Mouse (Mus musculus): ENCODE data around the gene Aldh3b2.

Aldh3b2 gene

GRCm38 (mm10) chr19:3990804-3991203, 18.7 kb downstream of the Aldh3b2 start:
- no peak for DNase-seq

GRCm38 (mm10) chr19:3991562-3991961, 19.4 kb downstream of the Aldh3b2 start:
- DNase-seq = no peak

GRCm38 (mm10) chr19:3991966-3992365, 19.8 kb downstream of the Aldh3b2 start:
- no peak for DNase-seq

DNA sequence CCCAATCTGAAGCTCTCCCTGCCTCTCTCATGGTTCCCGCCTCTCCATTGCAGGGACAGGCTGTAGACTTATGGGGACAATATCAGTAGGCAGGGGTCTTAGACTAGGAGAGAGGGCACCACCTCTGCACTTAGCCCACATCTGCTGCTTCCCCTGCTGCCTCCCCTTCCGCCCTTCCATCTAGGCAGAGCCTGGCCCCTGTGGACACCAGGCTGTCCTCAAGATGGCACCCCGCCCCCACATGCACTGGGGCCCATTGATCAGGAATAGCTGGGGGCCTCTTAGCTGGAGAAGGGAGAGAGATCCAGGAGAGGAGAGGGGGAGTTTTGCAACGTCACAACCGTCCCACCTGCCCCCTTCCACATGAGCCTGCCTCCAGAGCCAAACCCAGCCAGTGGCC, 20.3 kb downstream of the Aldh3b2 start, which contains the start of gene Tbx10:
Gene Tbx10, plus strand, starts transcription at position 337 of the 400 bp plus-strand sequence.
- no peak for DNase-seq

DNA sequence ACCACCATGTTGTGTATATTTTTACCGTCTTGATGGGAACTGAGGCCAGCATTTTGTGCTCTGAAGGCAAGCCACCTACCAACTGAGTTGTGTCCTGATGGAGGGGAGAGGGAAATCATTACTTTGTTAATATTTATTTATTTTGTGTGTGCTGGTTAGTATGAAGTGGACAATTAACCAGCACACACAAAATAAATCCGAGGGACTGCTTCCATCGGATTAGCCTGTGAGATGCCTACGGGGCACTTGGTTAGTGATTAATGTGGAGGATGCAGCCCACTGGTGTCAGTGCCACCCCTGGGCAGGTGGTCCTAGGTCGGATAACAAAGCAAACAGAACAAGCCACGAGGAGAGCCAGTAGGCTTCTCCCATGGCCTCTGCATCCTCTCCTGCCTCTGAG, 22.8 kb downstream of the Aldh3b2 start:
- no peak for DNase-seq

DNA sequence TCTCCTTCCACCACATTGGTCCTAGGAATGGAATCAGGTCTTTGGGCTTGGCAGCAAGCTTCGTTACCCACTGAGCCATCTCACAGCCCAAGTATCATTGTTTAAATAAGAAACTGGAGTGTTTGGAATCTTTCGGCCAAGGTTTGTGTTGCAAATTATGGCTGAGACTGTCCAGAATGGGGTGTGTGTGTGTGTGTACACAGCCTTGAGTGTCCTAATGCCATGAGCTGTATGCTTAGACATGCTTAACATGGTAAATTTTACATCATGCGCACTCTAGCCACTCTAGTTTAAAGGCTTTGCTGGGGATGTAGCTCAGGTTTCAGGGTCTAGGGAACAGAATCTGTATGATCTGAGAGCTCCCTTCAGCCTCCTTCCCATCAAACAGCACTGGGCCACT, 23.4 kb downstream of the Aldh3b2 start:
- no peak for DNase-seq

DNA sequence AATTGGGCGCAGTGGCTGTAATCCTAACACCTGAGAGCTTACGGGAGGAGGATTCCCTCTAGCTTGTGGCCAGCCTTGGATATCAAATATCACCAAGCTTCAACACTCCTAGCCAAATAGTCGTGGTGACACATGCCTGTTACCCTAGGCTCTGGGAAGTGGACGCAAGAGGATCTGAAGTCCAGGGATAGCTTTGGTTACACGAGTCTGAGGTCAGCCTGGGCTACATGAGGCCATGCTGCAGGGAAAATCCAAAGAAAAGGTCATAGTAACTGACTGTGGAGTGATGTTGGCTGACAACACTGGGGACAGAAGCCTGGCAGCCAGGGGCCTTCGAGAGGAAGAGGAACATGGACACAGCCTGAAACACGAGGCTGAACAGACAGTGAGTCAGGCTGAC, 24.0 kb downstream of the Aldh3b2 start:
- no peak for DNase-seq

GRCm38 (mm10) chr19:3996747-3997146, 24.6 kb downstream of the Aldh3b2 start:
- no peak for DNase-seq

- no peak for DNase-seq
Measured at GRCm38 (mm10) chr19:3997231-3997630, 25.1 kb downstream of the Aldh3b2 start.

DNA sequence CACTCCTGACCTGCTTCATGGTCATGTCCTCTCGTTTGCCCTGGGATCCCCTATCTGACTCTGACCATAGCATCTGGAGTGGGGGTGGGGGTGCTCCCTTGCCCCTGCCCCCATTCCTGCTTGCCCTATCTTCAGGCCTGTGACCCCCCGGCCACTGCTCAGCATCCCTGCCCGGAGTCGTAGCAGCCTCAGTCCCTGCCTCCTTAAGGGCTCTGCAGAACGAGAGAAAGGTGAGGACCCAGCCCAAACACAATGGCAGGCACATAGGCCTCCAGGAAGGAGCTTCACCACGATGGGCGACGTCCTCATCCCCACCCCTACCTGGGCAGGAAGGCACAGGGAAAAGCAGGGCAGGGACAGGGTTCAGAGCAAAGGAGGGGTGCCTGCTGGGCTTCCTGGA, 26.2 kb downstream of the Aldh3b2 start:
- DNase-seq = no peak

DNA sequence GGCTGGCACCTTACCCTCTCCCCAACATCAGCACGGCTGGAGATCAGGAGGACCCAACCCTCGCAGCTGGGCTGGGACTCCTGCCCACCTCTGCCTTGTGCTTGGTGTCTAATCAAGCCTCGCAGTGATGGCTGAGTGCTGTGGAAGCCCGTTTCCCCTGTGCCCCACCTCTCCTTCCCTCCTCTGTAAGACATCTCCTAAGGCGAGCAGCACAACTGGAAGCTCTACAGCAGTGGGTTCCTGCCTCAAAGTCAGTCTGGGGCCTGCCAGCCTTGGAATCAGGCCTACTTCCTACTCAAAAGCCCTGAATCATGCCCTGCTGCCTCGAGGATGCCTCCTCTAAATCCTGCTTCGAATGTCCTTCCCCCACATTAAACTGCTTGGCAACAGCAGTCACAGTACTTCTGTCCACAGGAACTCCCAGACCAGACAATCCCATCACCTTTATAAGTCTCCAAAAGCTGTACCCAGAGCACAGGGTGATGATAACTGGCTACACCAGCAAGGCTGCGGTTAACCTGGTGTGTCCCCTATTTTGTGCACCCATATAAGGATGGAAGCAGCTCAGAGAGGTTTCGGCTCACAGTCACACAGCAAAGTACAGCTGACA, 27.1 kb downstream of the Aldh3b2 start:
- DNase-seq = no peak

- DNase-seq = peak; percentile 98
Measured at GRCm38 (mm10) chr19:4000119-4000900, 28.2 kb downstream of the Aldh3b2 start, which contains the start of the genes Nudt8 and Gm49405. Gene Nudt8 (plus strand): TSS chr19:4000580. Gene Gm49405 (plus strand): TSS chr19:4000626.

DNA sequence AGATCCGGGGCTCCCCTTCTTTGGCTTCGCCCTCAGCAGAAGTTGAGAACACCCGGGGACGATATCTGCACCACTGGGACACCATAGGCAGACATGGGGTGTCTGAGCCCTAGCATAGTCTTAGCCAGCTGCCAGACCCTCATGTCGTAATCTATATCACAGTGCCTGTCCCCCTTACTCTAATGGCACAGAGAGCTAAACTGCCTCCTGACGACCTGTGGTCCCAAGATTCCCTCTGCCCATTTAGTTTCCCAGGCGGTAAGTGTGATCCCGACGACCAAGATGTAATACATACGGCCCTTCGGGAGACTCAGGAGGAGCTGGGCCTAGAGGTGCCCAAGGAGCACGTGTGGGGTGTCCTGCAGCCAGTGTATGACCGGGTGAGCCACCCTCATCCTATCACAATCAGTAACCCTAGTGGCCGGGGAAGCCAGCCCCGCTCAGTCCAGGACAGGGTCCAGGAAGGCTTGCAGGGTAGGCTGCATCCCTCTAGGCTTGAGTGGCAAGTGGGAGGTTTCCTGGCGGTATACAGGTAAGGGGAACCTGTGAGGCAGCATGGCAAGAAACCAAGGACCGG, 28.9 kb downstream of the Aldh3b2 start:
- DNase-seq = peak; percentile 31

GRCm38 (mm10) chr19:4001752-4002151, 29.6 kb downstream of the Aldh3b2 start:
- DNase-seq = no peak

DNA sequence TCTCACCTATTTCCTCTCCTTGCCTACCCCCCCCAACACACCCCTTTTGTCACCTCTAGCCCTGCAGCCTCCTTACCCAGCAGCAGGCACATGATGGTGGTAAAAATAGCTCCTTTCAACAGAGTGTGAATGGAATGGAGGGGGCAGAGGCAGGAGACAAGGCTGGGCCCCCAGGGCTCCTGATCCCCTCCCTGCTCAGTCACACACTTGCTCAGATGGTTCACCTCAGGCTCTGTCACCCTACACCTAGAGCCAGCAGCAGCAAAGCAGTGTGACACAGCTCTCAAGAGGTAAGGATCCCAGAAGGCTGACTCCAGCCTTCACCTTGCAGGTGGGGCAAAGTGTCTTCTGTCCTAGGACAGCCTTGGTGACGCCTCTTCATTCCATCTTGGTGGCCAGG, 31.0 kb downstream of the Aldh3b2 start, which contains the start of gene Doc2g:
Gene Doc2g, plus strand, starts transcription at position 202 of the 400 bp plus-strand sequence.
- DNase-seq = no peak

- no peak for DNase-seq
Measured at GRCm38 (mm10) chr19:4003641-4004040, 31.5 kb downstream of the Aldh3b2 start.

GRCm38 (mm10) chr19:4004331-4004730, 32.2 kb downstream of the Aldh3b2 start:
- DNase-seq = no peak

DNA sequence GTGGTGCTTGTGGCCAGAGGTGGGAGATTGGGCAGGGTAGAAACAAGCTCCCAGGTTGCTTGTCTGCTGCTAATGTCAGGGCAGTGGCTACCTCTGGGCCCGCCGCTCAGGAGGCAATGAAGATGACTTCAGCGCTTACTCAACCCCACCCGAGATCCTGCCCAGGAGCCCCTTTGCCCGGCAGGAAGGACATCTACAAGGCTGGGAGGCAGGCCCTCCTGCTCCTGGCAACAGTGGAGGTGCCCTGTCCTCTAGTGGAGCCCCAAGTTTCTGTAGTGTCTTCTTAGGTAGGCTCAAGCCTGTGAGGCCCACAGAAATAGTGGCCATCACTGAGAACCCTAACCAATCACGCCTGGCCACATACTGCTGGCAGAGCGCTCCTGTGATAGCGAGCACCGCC, 33.0 kb downstream of the Aldh3b2 start:
- DNase-seq = no peak

DNA sequence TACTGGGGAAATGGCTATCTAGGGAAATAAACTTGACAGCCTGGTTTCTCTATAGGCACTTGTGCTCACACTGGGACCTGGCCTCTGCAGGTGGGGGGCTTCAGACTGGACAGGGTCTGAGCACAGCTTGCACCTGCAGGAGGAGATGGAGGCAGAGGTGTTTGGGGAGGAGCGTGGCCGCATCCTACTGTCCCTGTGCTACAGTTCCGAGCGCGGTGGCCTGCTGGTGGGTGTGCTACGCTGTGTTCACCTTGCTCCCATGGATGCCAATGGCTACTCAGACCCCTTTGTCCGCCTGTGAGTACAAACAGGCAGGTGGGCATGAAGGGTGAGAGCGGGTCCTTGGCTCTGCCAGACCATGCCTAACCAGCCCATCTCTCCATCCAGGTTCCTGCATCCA, 33.8 kb downstream of the Aldh3b2 start:
- no peak for DNase-seq

GRCm38 (mm10) chr19:4011086-4011485, 39.0 kb downstream of the Aldh3b2 start:
- DNase-seq = no peak

DNA sequence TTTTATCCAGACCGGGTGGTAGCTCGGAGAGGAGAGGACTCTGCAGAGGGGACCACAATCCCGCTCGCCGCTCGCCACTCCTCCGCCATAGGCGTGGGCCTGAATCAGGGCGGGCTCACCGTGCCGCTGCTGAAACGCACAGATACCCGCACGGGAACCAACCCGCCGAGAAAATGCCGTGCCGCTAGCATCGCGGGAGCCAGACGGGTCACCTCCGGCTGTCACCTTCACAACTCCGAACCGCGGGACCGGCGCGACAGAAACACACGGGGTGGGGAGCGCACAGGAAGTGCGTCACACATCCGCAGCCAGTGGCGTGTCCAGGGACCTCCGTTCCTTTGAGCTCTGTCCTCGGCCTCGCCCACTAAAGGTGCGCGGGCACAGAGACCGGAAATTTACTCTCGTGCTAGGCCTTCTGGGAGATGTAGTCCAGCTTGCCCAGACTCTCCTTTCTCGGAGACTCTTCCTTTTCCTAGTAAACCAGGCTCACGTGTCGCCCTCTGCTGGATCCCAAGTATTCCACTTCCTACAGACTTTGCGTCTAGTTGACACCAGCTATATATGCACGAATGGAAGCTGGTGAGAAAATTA, 40.4 kb downstream of the Aldh3b2 start, which contains the start of gene Ndufv1:
Gene Ndufv1, minus strand, starts transcription at position 375 of the 591 bp plus-strand sequence.
- DNase-seq = peak; percentile 96

- DNase-seq = peak; percentile 53
Measured at GRCm38 (mm10) chr19:4013066-4013465, 40.9 kb downstream of the Aldh3b2 start.

DNA sequence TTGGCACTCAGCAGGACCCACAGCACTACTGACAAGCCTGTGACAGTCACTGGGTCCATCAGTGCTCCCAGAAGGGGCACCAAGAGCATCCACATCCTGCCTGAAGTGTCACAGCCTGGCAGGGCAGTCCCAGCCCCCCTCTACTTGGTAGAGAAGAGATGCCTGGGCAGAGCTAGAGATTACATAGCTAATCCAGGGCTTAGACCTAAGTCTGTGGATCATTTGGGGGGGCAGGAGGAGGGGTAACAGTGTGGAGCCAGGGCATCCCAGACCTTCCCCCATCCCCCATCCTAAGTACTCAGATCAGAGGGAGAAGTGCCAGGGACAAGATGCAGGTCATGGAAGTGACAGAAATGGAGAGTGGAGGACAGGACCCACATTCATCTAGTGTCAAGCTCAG, 42.7 kb downstream of the Aldh3b2 start:
- no peak for DNase-seq

Data from liver (tissue).